Mouse (Mus musculus): ENCODE results near the gene Atg4b. TPM values are rescaled to one million over a fixed set of nuclear protein-coding genes. Genes with fewer than 3 reads are reported as not detected.
"Not testable (repeated sequence)": the region's sequence is repeated elsewhere in the genome, so short reads cannot be mapped to it uniquely, and the experiment has no call there.

Gene Atg4b
- total RNA-seq, 1 experiment from 2014 or later, result 33.9 TPM

DNA sequence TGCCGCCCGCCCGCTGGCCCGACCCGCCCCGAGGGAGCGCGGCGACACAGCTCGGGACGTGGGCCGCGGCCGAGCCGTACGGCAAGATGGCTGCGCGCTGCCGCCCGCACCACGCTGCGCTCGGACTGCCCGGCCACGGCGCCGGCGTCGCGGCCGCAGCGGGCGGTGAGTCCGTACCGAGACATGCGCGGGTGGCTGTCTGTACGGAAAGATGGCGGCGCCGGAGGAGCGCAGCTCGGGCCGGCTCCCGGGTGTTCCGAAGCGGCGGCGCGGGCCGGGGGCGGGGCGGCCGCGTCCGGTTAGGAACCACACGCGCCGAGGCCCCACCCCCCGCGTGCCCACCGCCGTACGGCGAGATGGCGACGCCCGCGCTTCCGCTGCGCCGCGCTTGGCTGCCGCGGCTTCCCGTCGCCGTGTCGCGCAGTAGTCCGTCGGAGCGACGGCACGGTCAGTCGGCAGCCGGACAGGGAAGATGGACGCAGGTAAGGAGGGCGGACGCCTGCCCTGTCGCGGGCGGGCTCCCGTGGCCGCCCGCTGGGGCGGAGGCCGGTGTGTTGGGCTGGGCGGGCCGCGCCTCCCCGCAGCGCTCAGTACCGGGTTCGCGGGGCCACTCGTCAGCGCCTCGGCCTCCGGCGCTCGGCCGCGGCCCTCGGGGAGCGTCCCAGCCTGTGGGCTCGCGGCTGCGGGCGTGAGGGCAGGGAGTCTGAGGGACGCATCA lies 3.4 kb downstream of the Atg4b start, which contains the start of gene Thap4:
Gene Thap4, minus strand, starts transcription at position 292 of the 718 bp plus-strand sequence.
- ATAC-seq (replicated peaks; ENCODE audit: low read depth, poor library complexity, severe bottlenecking), result peak; percentile 53

DNA sequence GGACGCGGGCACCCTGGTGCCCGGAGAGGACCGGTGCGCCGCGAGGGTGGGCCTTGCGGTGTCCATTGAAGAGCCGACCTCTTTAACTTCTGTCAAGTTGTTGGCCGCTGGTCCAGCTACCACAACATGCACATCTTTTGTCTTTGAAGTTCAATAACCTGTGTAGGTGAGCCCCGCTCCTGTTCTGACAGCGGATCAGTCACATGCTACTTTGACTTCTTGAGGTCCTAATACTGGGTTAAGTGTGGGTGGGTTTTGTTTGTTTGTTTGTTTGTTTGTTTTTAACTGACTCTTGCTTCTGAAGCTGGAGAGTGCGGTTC lies 4.0 kb downstream of the Atg4b start:
- no peak for ATAC-seq (replicated peaks; ENCODE audit: low read depth, poor library complexity, severe bottlenecking)

- no peak for ATAC-seq (replicated peaks; ENCODE audit: low read depth, poor library complexity, severe bottlenecking)
These were observed 4.3 kb downstream of the Atg4b start for GRCm38 (mm10) chr1:93755618-93756017.

GRCm38 (mm10) chr1:93756154-93756553 lies 4.9 kb downstream of the Atg4b start:
- ATAC-seq (replicated peaks; ENCODE audit: low read depth, poor library complexity, severe bottlenecking), result no peak

- ATAC-seq (replicated peaks; ENCODE audit: low read depth, poor library complexity, severe bottlenecking), result no peak
These were observed 8.8 kb downstream of the Atg4b start for GRCm38 (mm10) chr1:93760076-93760475.

DNA sequence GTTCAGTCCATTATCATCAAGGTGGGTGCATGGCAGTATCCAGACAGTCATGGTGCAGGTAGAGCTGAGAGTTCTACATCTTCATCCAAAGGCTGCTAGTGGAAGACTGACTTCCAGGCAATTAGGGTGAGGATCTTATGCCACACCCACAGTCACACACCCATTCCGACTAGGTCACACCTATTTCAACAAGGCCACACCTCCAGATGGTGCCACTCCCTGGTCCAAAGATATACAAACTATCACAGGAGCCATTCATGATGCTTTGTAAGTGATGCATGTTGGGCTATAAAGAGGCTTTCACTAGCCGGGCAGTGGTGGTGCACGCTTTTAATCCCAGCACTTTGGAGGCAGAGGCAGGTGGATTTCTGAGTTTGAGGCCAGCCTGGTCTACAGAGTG lies 12.2 kb downstream of the Atg4b start:
- not testable (repeated sequence) for ATAC-seq (replicated peaks; ENCODE audit: low read depth, poor library complexity, severe bottlenecking)

DNA sequence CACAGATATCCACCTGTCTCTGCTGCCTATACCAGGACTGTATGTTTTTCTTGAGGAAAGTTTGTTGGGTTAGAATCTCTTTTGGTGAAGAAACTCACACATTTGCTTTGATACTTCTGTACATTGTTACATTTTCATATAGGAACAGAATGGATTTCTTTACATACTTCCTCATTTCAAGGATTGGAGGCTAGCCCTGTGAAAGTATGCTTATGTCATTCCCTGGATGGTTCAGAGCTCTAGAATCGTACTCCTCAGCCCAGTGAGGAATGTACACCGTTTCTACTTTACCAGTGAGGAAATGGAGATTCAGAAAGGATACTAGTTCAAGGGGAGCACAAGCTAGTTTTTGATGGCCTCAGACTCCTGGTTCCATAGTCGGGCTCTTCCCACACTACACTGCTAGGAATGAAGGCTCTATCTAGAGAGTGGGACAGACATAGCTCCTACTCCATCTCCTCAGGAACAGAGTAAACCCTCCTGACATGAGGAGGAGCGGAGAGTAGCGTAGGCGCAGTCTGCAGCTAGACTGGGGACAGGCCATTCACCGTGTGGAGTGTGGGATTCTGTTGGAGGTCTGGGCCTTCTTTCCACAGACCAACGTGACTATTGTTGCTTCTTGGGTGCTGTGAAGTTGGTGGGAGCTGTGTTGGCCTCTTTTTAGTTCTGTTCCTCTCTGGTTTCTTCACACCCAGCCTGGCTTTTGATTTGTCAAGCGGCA lies 13.7 kb downstream of the Atg4b start:
- peak; percentile 72 for ATAC-seq (replicated peaks; ENCODE audit: low read depth, poor library complexity, severe bottlenecking)

DNA sequence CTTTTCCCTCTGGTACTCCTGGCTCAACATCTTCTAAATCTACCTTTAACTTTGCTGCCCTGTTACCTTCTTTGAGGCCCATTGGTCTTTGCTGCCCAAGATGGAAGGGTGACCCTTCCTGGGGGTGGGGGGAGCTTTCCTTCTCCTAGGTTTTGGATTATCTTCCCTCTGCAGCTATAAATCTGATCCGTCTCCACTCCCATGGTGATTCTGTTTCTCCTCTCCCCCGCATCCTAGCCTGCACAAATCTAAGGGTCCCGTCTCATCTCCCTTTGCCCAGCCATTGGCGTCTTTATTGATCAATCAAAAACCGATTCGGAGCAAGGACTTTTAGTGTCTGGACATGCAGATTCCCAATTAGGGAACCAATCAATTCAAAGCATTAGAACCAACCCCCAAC lies 16.3 kb downstream of the Atg4b start:
- ATAC-seq (replicated peaks; ENCODE audit: low read depth, poor library complexity, severe bottlenecking), result no peak

GRCm38 (mm10) chr1:93769901-93770300 lies 18.6 kb downstream of the Atg4b start:
- ATAC-seq (replicated peaks; ENCODE audit: low read depth, poor library complexity, severe bottlenecking), result no peak

DNA sequence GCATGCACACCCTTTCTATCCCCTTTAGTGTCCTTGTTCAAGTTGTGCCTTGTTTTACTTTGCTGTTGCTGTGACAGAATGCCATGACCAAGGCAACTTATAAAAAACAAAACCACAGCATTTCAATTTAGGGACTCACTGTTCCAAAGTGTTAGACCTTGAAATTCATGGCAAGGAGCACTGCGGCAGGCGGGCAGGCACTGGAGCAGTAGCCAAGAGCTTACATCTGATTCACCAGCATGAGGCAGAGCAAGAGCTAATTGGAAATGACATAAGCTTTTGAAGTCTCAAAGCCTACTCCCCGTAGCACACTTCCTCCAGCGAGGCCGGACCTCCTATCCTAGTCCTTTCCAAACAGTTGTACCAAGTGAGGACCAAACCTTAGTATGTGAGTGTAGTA lies 25.4 kb downstream of the Atg4b start:
- no peak for ATAC-seq (replicated peaks; ENCODE audit: low read depth, poor library complexity, severe bottlenecking)

DNA sequence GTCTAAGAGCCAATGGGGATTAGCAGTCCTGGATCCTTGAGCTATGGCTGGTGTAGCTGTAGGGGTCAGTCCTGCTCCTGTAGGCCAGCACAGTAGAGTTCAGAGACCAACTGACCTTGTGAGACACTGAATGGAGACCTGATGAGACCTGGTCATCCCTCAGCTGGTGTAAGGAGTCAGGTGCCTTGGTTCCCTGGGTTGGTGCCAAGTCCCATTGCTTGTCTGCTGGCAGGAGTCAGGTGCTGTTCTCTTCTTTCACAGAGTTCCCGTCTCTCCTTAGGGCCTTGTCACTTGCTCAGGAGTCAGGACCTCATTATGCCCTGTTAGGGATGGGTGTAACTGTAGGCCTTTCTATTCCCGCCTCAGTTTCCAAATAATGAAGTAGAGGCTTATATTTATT lies 35.6 kb downstream of the Atg4b start:
- no peak for ATAC-seq (replicated peaks; ENCODE audit: low read depth, poor library complexity, severe bottlenecking)

DNA sequence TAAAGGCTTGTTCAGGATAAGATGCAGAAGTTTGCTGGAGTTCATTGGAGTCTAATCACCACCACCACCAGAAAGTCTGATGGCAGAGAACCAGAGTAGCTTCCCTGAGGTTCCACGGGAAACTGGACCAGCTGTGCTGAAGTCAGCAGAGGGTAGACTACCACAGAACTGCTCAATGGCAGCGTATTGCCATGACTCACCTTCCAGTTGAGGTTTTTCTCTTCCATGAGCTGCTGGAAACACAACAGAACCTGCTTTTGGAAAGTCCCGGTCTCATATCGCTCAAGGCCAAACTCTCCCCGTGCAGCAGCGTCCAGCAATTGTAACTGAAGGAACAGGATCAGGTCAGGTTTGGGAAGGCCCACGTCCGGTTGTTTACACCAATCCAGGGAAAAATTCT lies 43.2 kb downstream of the Atg4b start:
- no peak for ATAC-seq (replicated peaks; ENCODE audit: low read depth, poor library complexity, severe bottlenecking)

DNA sequence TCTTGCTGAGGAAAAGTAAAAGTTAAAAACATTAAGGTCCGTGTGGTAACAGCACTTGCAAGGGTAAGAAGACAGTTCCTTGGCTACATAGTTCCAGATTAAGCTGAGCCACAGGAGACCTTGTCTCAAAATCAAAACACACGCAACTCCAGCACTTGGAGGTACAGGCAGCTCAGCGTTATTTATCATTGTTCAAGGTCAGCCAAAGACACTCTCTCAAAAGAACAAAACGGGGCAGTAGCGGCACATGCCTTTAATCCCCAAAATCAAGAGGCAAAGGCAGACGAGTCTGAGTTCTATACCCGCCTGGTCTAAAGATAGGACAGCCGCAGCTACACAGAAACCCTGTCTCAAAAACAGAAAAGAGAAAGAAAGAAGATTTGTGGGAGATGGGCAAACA lies 44.6 kb downstream of the Atg4b start:
- no peak for ATAC-seq (replicated peaks; ENCODE audit: low read depth, poor library complexity, severe bottlenecking)

- no peak for ATAC-seq (replicated peaks; ENCODE audit: low read depth, poor library complexity, severe bottlenecking)
These were observed 49.6 kb downstream of the Atg4b start for GRCm38 (mm10) chr1:93800670-93801503.

- ATAC-seq (replicated peaks; ENCODE audit: low read depth, poor library complexity, severe bottlenecking), result peak; percentile 62
These were observed 50.5 kb downstream of the Atg4b start, which contains the start of gene Dtymk for GRCm38 (mm10) chr1:93801741-93802238. Dtymk (minus strand) TSS chr1:93801934.

DNA sequence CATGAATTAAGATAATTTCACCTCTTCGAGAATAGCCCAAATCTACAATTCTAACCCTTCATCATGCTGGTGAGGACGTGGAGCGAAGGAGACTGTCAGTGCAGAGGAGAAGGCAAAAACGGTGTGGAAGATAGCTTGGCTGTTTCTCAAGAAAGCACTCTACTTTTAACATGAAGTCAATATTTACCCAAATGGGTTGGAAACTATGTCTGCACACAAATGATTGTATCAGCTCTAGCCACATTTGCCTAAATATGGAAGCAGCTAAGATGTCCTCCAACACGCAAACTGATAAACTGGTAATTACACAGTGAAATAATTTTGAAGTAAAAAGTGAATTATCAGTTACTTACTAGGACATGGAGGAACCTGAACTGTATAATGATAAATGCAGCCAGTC lies 51.5 kb downstream of the Atg4b start:
- ATAC-seq (replicated peaks; ENCODE audit: low read depth, poor library complexity, severe bottlenecking), result no peak

DNA sequence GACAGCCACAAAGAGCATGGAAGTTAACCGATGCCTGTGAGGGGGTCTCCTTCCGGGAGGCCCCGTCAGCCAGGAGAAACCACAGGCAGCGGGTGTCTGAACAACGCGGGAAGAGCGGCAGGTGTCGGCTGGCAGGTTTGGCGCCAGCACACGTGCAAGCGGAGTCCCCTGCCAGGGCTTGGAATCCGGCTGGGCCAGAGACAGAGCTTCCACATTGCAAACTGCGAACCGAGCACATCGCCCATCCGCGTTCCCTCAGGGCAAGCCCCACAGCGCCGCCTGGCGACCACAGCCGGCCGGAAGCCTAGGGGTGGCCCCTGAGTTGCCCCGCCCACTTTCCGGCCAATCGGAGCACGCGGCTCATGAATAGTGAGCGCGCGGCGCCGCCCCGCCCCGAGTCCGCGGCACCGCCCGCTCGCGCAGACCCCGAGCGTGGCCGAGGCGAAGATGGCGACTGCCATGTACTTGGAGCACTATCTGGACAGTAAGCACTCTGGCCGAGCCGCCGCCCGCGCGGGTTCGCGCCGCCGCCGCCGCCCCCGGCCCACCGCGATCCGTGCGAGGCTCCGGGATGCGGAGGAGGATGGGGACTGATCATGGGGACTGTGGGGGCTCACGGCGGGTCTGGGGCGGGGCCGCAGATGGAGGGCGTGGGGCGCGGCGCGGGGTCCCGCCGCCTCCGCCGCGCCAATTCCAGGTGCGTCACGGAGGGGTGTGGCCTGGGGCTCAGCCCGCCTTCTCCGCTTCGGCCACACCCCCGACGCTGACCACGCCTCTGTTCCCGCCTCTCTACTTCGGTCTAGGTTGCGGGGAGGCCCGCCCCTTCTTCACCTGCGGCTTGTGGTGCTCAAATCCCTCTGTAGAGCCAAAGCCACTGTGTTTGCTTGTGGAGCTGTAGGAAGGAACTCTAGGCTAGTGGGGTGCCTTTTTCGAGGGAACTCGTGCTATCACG lies 52.5 kb downstream of the Atg4b start, which contains the start of gene Ing5:
Gene Ing5, plus strand, starts transcription at position 410 of the 952 bp plus-strand sequence.
- ATAC-seq (replicated peaks; ENCODE audit: low read depth, poor library complexity, severe bottlenecking), result peak; percentile 70

DNA sequence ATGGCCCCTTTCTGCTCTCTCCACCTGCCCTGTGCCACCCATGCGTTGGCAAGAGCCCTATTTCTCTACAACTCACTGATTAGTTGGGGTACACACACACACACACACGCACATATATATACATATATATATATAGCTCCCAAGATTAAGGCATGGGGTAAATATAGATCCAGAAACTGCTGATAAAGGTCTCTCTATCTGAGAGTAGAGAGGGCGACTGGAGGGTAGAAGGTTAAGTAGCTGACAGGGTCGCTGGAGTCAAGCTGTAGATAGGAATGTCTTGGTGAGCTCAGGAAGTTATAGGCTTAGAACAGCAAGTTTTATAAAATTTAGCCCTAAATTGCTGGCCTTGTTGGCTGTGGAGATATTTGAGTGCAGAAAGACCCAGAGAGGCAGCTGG lies 53.5 kb downstream of the Atg4b start:
- no peak for ATAC-seq (replicated peaks; ENCODE audit: low read depth, poor library complexity, severe bottlenecking)

- no peak for ATAC-seq (replicated peaks; ENCODE audit: low read depth, poor library complexity, severe bottlenecking)
These were observed 54.1 kb downstream of the Atg4b start for GRCm38 (mm10) chr1:93805221-93805951.
